Comparison of ENCODE assay signal across 10 mouse cellular contexts in the genomic region with DNA sequence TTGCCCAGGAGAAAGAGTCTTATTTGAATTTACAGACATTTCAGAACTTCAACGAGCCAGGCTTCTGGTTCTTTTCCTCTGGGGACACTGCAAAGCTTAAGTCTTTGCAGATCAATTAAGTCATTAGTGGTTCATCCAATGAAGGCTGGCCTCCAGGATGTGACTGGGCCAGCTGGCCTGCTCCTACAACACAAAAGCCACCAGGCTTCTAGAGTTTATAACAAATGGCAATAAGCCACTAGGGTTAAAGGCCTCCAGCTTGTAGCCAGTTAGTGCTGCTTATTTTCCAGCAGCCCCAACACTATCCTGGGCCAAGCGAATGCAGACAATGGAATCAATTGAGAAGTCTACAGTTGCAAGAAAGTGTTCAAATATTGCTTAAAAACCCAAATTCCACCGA.
DNase-seq lines count a peak whose midpoint lies in the region; ATAC-seq and TF ChIP-seq lines count a peak whose summit lies in the region.
"Had no signal": no experiment of that assay in that cellular context is flagged by ENCODE, and none has a peak within 500 bp of the region (broad histone marks: within the 10 kb centered on the region; RNA-seq: fewer than 3 reads in every experiment).

No protein-coding gene starts in this region.

- no peak overlapping the region for H3K9ac ChIP-seq in forebrain, embryonic 16.5 days (replicated peaks; ENCODE audit: low read depth, low read length)
- no peak overlapping the region for H3K9ac ChIP-seq in forebrain, embryonic 11.5 days (ENCODE audit: low read length)
- H3K9ac ChIP-seq in midbrain, postnatal 0 days (replicated peaks; ENCODE audit: low read length, poor library complexity, severe bottlenecking): no peak overlapping the region
- H3K9ac ChIP-seq: liver, embryonic 15.5 days had no signal

- WGBS in forebrain, embryonic 16.5 days: 36% methylated on average over 3 of the region's 3 CpGs
- 45% methylated on average over 3 of the region's 3 CpGs for WGBS in forebrain, embryonic 11.5 days
- 56% methylated on average over 3 of the region's 3 CpGs for WGBS in midbrain, postnatal 0 days

- no peak overlapping the region for H3K4me3 ChIP-seq in forebrain, embryonic 16.5 days (replicated peaks; ENCODE audit: low read length)
- H3K4me3 ChIP-seq in forebrain, embryonic 11.5 days (ENCODE audit: low read depth, low read length): no peak overlapping the region
- no peak overlapping the region for H3K4me3 ChIP-seq in midbrain, postnatal 0 days (ENCODE audit: low read depth, low read length)
- H3K4me3 ChIP-seq: liver, embryonic 15.5 days had no signal

- H3K36me3 ChIP-seq in forebrain, embryonic 16.5 days (ENCODE audit: control insufficient read depth, insufficient read depth): no peaks in the 10 kb centered on the region
- H3K36me3 ChIP-seq in forebrain, embryonic 11.5 days (ENCODE audit: control insufficient read depth, insufficient read depth, low read length): no peaks in the 10 kb centered on the region
- H3K36me3 ChIP-seq in midbrain, postnatal 0 days (ENCODE audit: insufficient read depth, low read length): no peaks in the 10 kb centered on the region
- H3K36me3 ChIP-seq: liver, embryonic 15.5 days had no signal

- 0 out of 2 replicates have a peak, but pooled peaks have one; percentile 28 for ATAC-seq in forebrain, embryonic 16.5 days
- ATAC-seq in forebrain, embryonic 11.5 days (replicated peaks; ENCODE audit: low FRiP score): no peak
- ATAC-seq in midbrain, postnatal 0 days (ENCODE audit: low FRiP score): no peak

- H3K4me2 ChIP-seq in forebrain, embryonic 16.5 days (ENCODE audit: low read length): no peak overlapping the region
- no peak overlapping the region for H3K4me2 ChIP-seq in forebrain, embryonic 11.5 days (ENCODE audit: low read depth, low read length, severe bottlenecking)
- H3K4me2 ChIP-seq in midbrain, postnatal 0 days (ENCODE audit: low read depth, low read length, poor library complexity, severe bottlenecking): no peak overlapping the region
- H3K4me2 ChIP-seq: liver, embryonic 15.5 days had no signal

- H3K27ac ChIP-seq in forebrain, embryonic 16.5 days (ENCODE audit: low read length): no peak overlapping the region
- H3K27ac ChIP-seq in forebrain, embryonic 11.5 days (ENCODE audit: low read depth, low read length): no peak overlapping the region
- H3K27ac ChIP-seq in midbrain, postnatal 0 days (ENCODE audit: low read depth, low read length): no peak overlapping the region
- H3K27ac ChIP-seq: liver, embryonic 15.5 days had no signal

- no peaks in the 10 kb centered on the region for H3K27me3 ChIP-seq in forebrain, embryonic 16.5 days (replicated peaks; ENCODE audit: control insufficient read depth, insufficient read depth, low read length)
- no peaks in the 10 kb centered on the region for H3K27me3 ChIP-seq in forebrain, embryonic 11.5 days (ENCODE audit: control insufficient read depth, insufficient read depth, low read length)
- H3K27me3 ChIP-seq in midbrain, postnatal 0 days (ENCODE audit: insufficient read depth, low read length): no peaks in the 10 kb centered on the region
- H3K27me3 ChIP-seq: liver, embryonic 15.5 days had no signal

- H3K4me1 ChIP-seq in forebrain, embryonic 16.5 days (replicated peaks; ENCODE audit: control insufficient read depth, insufficient read depth, low read length): no peaks in the 10 kb centered on the region; the same call in 1 of the 2 replicates
- H3K4me1 ChIP-seq in forebrain, embryonic 11.5 days (replicated peaks; ENCODE audit: control insufficient read depth, insufficient read depth, low read length): no peaks in the 10 kb centered on the region
- no peaks in the 10 kb centered on the region for H3K4me1 ChIP-seq in midbrain, postnatal 0 days (ENCODE audit: insufficient read depth, low read length)
- H3K4me1 ChIP-seq: liver, embryonic 15.5 days had no signal

- no peak for TF ChIP-seq CTCF in midbrain, postnatal 0 days (IDR thresholded peaks at IDR 0.05)

- no peak for DNase-seq in forebrain, embryonic 11.5 days (ENCODE audit: low spot score)
- DNase-seq in lung, postnatal 36 days: peak; percentile 2
- no peak for DNase-seq in lung, postnatal 25 days (ENCODE audit: low spot score)
- peak; percentile 33 for DNase-seq in embryo, embryonic 10.5 days (ENCODE audit: low spot score)
- peak; percentile 56 for DNase-seq in midbrain, postnatal 0 days (ENCODE audit: low spot score)
- no peak for DNase-seq in urinary bladder, adult 2 months (ENCODE audit: low spot score)
- DNase-seq in frontal cortex, adult 2 months (ENCODE audit: extremely low spot score in 1 of 2, low spot score in 1 of 2): no peak
- DNase-seq: layer of hippocampus, postnatal 36 days had no signal

- no peaks in the 10 kb centered on the region for H3K9me3 ChIP-seq in forebrain, embryonic 16.5 days (ENCODE audit: control insufficient read depth, low read length)
- no peaks in the 10 kb centered on the region for H3K9me3 ChIP-seq in forebrain, embryonic 11.5 days (ENCODE audit: control insufficient read depth, low read length)
- no peaks in the 10 kb centered on the region for H3K9me3 ChIP-seq in midbrain, postnatal 0 days (ENCODE audit: low read length)
- H3K9me3 ChIP-seq: liver, embryonic 15.5 days had no signal

Comparison
In these comparisons a context has a peak if more than half of its experiments do, and no peak if none do; other contexts are left out.
1. DNase-seq: peak in lung, postnatal 36 days (single experiment), embryo, embryonic 10.5 days (single experiment) and midbrain, postnatal 0 days (single experiment); none in forebrain, embryonic 11.5 days (single experiment), lung, postnatal 25 days (single experiment), urinary bladder, adult 2 months (single experiment) and frontal cortex, adult 2 months (0 of 2).